Comparison of ENCODE assay signal across 11 mouse cellular contexts in the genomic region with DNA sequence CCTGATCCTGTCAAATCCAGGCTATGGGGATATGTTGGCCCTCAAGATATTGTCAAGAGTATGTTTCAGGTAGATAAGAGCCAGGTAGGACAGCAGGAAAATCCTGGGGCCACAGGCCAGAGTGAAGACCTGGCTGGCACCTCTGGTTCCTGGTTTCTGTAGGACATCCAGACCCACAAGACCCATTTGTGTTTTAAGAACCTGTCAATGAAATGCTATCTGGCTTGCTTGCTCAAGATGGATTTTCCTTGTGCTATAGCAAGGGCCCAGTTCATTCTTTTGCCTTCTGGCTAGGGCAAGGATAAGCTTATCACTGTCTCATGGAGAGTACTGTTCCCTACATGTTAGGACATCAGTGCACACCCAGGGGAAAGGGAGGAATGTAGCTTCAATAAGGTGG. TPM values are rescaled to one million over a fixed set of nuclear protein-coding genes. Genes with fewer than 3 reads are reported as not detected.
DNase-seq lines count a peak whose midpoint lies in the region; ATAC-seq and TF ChIP-seq lines count a peak whose summit lies in the region.
"Had no signal": no experiment of that assay in that cellular context is flagged by ENCODE, and none has a peak within 500 bp of the region (broad histone marks: within the 10 kb centered on the region; RNA-seq: fewer than 3 reads in every experiment).

No protein-coding gene starts in this region.

- peaks cover 54% of the 10 kb centered on the region for H3K79me2 ChIP-seq in myocyte (ENCODE audit: control insufficient read depth, insufficient read depth)

- H3K9ac ChIP-seq in kidney, embryonic 15.5 days = no peak overlapping the region
- H3K9ac ChIP-seq in hindbrain, embryonic 15.5 days = no peak overlapping the region
- H3K9ac ChIP-seq: liver, embryonic 12.5 days had no signal

- peaks cover 27% of the 10 kb centered on the region for H3K36me3 ChIP-seq in kidney, embryonic 15.5 days
- H3K36me3 ChIP-seq in hindbrain, embryonic 15.5 days = peaks cover 23% of the 10 kb centered on the region
- peaks cover 25% of the 10 kb centered on the region for H3K36me3 ChIP-seq in myocyte (ENCODE audit: control insufficient read depth, insufficient read depth)
- H3K36me3 ChIP-seq: liver, embryonic 12.5 days had no signal

- H3K9me3 ChIP-seq in kidney, embryonic 15.5 days (replicated peaks) = no peaks in the 10 kb centered on the region
- no peaks in the 10 kb centered on the region for H3K9me3 ChIP-seq in hindbrain, embryonic 15.5 days
- H3K9me3 ChIP-seq: liver, embryonic 12.5 days had no signal

- no peak for ATAC-seq in kidney, embryonic 15.5 days (replicated peaks; ENCODE audit: low FRiP score)
- ATAC-seq in hindbrain, embryonic 15.5 days (ENCODE audit: low FRiP score, low read depth) = no peak
- ATAC-seq: liver, embryonic 12.5 days had no signal

- peak overlapping the region; percentile 61 for H3K27ac ChIP-seq in kidney, embryonic 15.5 days
- H3K27ac ChIP-seq in hindbrain, embryonic 15.5 days (replicated peaks) = peak overlapping the region; percentile 40; the same call in 1 of the 2 replicates
- H3K27ac ChIP-seq: liver, embryonic 12.5 days had no signal

- H3ac ChIP-seq in myocyte (ENCODE audit: control insufficient read depth, insufficient read length) = no peak overlapping the region

- H3K27me3 ChIP-seq in kidney, embryonic 15.5 days = peaks cover 21% of the 10 kb centered on the region
- H3K27me3 ChIP-seq in hindbrain, embryonic 15.5 days = no peaks in the 10 kb centered on the region
- no peaks in the 10 kb centered on the region for H3K27me3 ChIP-seq in myocyte (ENCODE audit: control insufficient read depth, insufficient read depth, insufficient read length)

- DNase-seq in kidney, adult 8-10 months = no peak
- peak; percentile 71 for DNase-seq in fat pad, adult 2 months (ENCODE audit: extremely low read depth, low read depth, low spot score)
- DNase-seq in adrenal gland, adult 8-10 months = no peak
- no peak for DNase-seq in adrenal gland, postnatal 36 days
- DNase-seq: cerebellum, adult 9-10 months; right cerebral cortex, postnatal 4 days; thymus, postnatal 36 days had no signal

- H3K4me2 ChIP-seq in kidney, embryonic 15.5 days = peak overlapping the region; percentile 95
- H3K4me2 ChIP-seq in hindbrain, embryonic 15.5 days = peak overlapping the region; percentile 87
- H3K4me2 ChIP-seq in myocyte (ENCODE audit: low read depth) = peak overlapping the region; percentile 83
- H3K4me2 ChIP-seq: liver, embryonic 12.5 days had no signal

- H3K4me1 ChIP-seq in kidney, embryonic 15.5 days = peaks cover 63% of the 10 kb centered on the region
- peaks cover 53% of the 10 kb centered on the region for H3K4me1 ChIP-seq in hindbrain, embryonic 15.5 days (replicated peaks)

- TF ChIP-seq POLR2A in myocyte (IDR thresholded peaks at IDR 0.05; ENCODE audit: insufficient read length, low read depth) = no peak

- H3K4me3 ChIP-seq in kidney, embryonic 15.5 days (replicated peaks) = no peak overlapping the region; the same call in 1 of the 2 replicates
- H3K4me3 ChIP-seq in hindbrain, embryonic 15.5 days = no peak overlapping the region
- H3K4me3 ChIP-seq in myocyte = no peak overlapping the region
- H3K4me3 ChIP-seq: liver, embryonic 12.5 days had no signal

TF ChIP-seq in myocyte, 11 proteins besides CTCF, POLR2A, EP300 and RAD21:
- TF ChIP-seq MYOG (IDR thresholded peaks at IDR 0.05; ENCODE audit: control insufficient read depth in 1 of 3, insufficient read depth in 1 of 3, insufficient read length in 2 of 3, low read depth in 2 of 3) (no peak), USF1 (IDR thresholded peaks at IDR 0.05; ENCODE audit: low read depth) (no peak), REST (IDR thresholded peaks at IDR 0.05; ENCODE audit: insufficient read depth, insufficient read length) (no peak), E2F4 (IDR thresholded peaks at IDR 0.05; ENCODE audit: insufficient read depth) (no peak), TCF12 (IDR thresholded peaks at IDR 0.05; ENCODE audit: insufficient read depth, poor library complexity, severe bottlenecking) (no peak), MYOD1 (IDR thresholded peaks at IDR 0.05; ENCODE audit: control insufficient read depth in 1 of 3, insufficient read length in 2 of 3, low read depth in 2 of 3) (no peak), MAX (IDR thresholded peaks at IDR 0.05; ENCODE audit: low read depth) (no peak), SRF (IDR thresholded peaks at IDR 0.05; ENCODE audit: control insufficient read depth, insufficient read length, low read depth) (no peak), CEBPB (IDR thresholded peaks at IDR 0.05; ENCODE audit: insufficient read depth, poor library complexity, severe bottlenecking) (no peak), TCF3 (IDR thresholded peaks at IDR 0.05; ENCODE audit: insufficient read length, low read depth) (no peak), POLR2AphosphoS2 (IDR thresholded peaks at IDR 0.05; ENCODE audit: insufficient read length, low read depth) (no peak)

RNA-seq across cellular contexts. Expression of a gene that starts 3.5 kb away (rescaled TPM):
- polyA plus RNA-seq in kidney, embryonic 15.5 days (2015; fragmentation: Nextera tagmentation; extraction: Ambion mirVana) = 22.9 TPM in 2 replicates
- polyA plus RNA-seq in hindbrain, embryonic 15.5 days (2015; fragmentation: Nextera tagmentation; extraction: Ambion mirVana) = 19.4 and 20.6 TPM in 2 replicates
- polyA plus RNA-seq in myocyte (2012; fragmentation: generic; extraction: Trizol) = 21.3 TPM
- total RNA-seq in adrenal gland, adult 8-10 months (2022) = 1 to 10 TPM; 5.3 to 9.9 (median 6.5) TPM
- 1 to 10 TPM; 2.8 to 9.5 TPM for total RNA-seq in adrenal gland, postnatal 36 days (2021)
